ENCODE assay signal across 7 mouse cellular contexts in the genomic region with DNA sequence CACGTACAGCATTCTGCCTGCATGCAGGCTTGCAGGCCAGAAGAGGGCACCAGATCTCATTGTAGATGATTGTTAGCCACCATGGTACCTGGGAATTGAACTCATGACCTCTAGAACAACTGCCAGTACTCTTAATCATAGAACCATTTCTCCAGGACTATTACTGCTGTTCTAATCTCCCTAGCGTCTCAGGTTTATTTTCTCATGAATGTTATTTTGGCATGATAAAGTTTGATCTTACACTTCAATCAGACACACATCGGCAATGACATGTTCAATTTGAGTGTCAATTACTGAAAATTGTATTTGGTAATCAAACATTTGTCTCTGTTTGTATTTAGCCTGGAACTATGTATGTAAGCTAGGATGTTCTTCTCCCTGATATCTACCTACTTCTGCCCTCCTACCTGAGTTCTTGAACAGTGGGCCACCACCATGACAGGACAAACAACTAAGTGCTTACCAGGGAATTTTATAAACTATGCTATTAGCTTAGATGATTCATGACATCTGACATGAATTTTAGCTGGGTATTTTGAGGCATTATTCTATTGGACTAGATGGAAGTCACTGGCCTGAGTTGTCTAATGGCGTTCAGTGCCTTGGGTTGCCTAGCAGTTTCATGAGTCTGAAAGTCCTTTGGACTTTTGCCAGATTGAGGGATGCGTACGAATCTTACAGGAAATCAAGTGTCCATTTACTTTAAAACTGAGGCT.
DNase-seq lines count a peak whose midpoint lies in the region; ATAC-seq and TF ChIP-seq lines count a peak whose summit lies in the region.
"Not testable (repeated sequence)": the region's sequence is repeated elsewhere in the genome, so short reads cannot be mapped to it uniquely, and the experiment has no call there.

No protein-coding gene starts in this region.

- not testable (repeated sequence) for H3K9me3 ChIP-seq in MEL (replicated peaks; ENCODE audit: insufficient read depth, low read length); heart, embryonic 12.5 days (replicated peaks); limb, embryonic 12.5 days; lung, embryonic 14.5 days (ENCODE audit: low read depth, low read length)

- not testable (repeated sequence) for H3K36me3 ChIP-seq in MEL (ENCODE audit: control insufficient read depth in 1 of 2, insufficient read depth in 2 of 2, low read length in 2 of 2); heart, embryonic 12.5 days; limb, embryonic 12.5 days; lung, embryonic 14.5 days (ENCODE audit: insufficient read depth)

- not testable (repeated sequence) for TF ChIP-seq POLR2A in MEL (IDR thresholded peaks at IDR 0.05; ENCODE audit: control insufficient read depth in 1 of 2, insufficient read depth in 1 of 2, low read depth in 1 of 2, low read length in 2 of 2, poor library complexity in 1 of 2)

- not testable (repeated sequence) for H3K27me3 ChIP-seq in MEL (ENCODE audit: control insufficient read depth in 1 of 2, insufficient read depth in 2 of 2, low read length in 2 of 2); heart, embryonic 12.5 days (replicated peaks); limb, embryonic 12.5 days; lung, embryonic 14.5 days (ENCODE audit: insufficient read depth, low read length)

- H3K9ac ChIP-seq in MEL (ENCODE audit: control insufficient read depth, low read depth, low read length, poor library complexity, severe bottlenecking); heart, embryonic 12.5 days; limb, embryonic 12.5 days (replicated peaks); lung, embryonic 14.5 days: not testable (repeated sequence)

- not testable (repeated sequence) for H3K27ac ChIP-seq in MEL (ENCODE audit: control insufficient read depth, low read depth, low read length); heart, embryonic 12.5 days (ENCODE audit: poor library complexity, severe bottlenecking); limb, embryonic 12.5 days; lung, embryonic 14.5 days (ENCODE audit: low read depth)

- H3K4me3 ChIP-seq in MEL (ENCODE audit: control insufficient read depth in 1 of 2, insufficient read depth in 1 of 2, low read depth in 2 of 2, low read length in 2 of 2); heart, embryonic 12.5 days; limb, embryonic 12.5 days (replicated peaks); lung, embryonic 14.5 days (ENCODE audit: low read depth, low read length): not testable (repeated sequence)

- not testable (repeated sequence) for TF ChIP-seq EP300 in MEL (IDR thresholded peaks at IDR 0.05; ENCODE audit: low read depth in 1 of 2, low read length in 2 of 2)

- not testable (repeated sequence) for TF ChIP-seq CTCF in MEL (IDR thresholded peaks at IDR 0.05 in 2 of 3, conservative IDR thresholded peaks at IDR 0.05 in 1 of 3; ENCODE audit: control insufficient read depth in 1 of 3, insufficient read depth in 1 of 3, low read depth in 2 of 3, low read length in 3 of 3, poor library complexity in 1 of 3, severe bottlenecking in 1 of 3); lung, embryonic 14.5 days (IDR thresholded peaks at IDR 0.05; ENCODE audit: low read depth)

- not testable (repeated sequence) for H3K4me1 ChIP-seq in MEL (ENCODE audit: control insufficient read depth in 1 of 2, insufficient read depth in 2 of 2, low read length in 2 of 2); heart, embryonic 12.5 days (replicated peaks); limb, embryonic 12.5 days (replicated peaks); lung, embryonic 14.5 days (ENCODE audit: insufficient read depth)

- not testable (repeated sequence) for H3K79me2 ChIP-seq in MEL (ENCODE audit: control insufficient read depth, insufficient read depth, low read length, poor library complexity)

- peak; percentile 58 for DNase-seq in MEL (ENCODE audit: low read depth, low spot score)
- peak; percentile 1 for DNase-seq in induced T-regulatory cell, adult 2 months (ENCODE audit: low read depth)
- peak; percentile 0 for DNase-seq in lung, embryonic 14.5 days

- peak; percentile 31; the same call in 1 of the 2 replicates for ATAC-seq in common myeloid progenitor, adult 5-6 weeks (replicated peaks; ENCODE audit: low read depth, poor library complexity, severe bottlenecking)
- ATAC-seq in heart, embryonic 12.5 days (ENCODE audit: insufficient number of reproducible peaks, low FRiP score): peak; percentile 18; the same call in 1 of the 2 replicates
- 0 out of 2 replicates have a peak, but pooled peaks have one; percentile 10 for ATAC-seq in limb, embryonic 12.5 days (ENCODE audit: insufficient number of reproducible peaks, insufficient read depth, low FRiP score, low TSS enrichment, low read depth)
- ATAC-seq in lung, embryonic 14.5 days (ENCODE audit: insufficient read depth): not testable (repeated sequence)
- 0 out of 2 replicates have a peak, but pooled peaks have one; percentile 4 for ATAC-seq in monocyte, adult 5-6 weeks (replicated peaks; ENCODE audit: insufficient number of reproducible peaks, low FRiP score, low TSS enrichment, poor library complexity, severe bottlenecking)

- not testable (repeated sequence) for H3K4me2 ChIP-seq in heart, embryonic 12.5 days; limb, embryonic 12.5 days; lung, embryonic 14.5 days

- WGBS in heart, embryonic 12.5 days: 54% methylated on average over 4 of the region's 6 CpGs
- WGBS in limb, embryonic 12.5 days: 53% methylated on average over 4 of the region's 6 CpGs
- WGBS in lung, embryonic 14.5 days: 49% methylated on average over 4 of the region's 6 CpGs

- TF ChIP-seq RAD21 in MEL (IDR thresholded peaks at IDR 0.05; ENCODE audit: low read depth, low read length): not testable (repeated sequence)

Comparison
In these comparisons a context has a peak if more than half of its experiments do, and no peak if none do; other contexts are left out.
1. DNase-seq: peak in every context shown above with its lines; median percentile 58 in MEL; 1 in induced T-regulatory cell, adult 2 months; 0 in lung, embryonic 14.5 days.